Mouse (Mus musculus) kidney, adult 9 months (tissue): Measurements from ENCODE around the gene Ppcdc.
A peak's percentile ranks its signal among the peaks of the same experiment; 100 is the strongest.

ENCODE experiments used
- DNase-seq: peaks from one replicate; pipeline ENCODE4 v3.0.0; 2022

Ppcdc gene

GRCm38 (mm10) chr9:57439522-57440295, at the start of gene Ppcdc:
Gene Ppcdc (minus strand): TSS chr9:57440124.
- peak; percentile 97 for DNase-seq

- no peak for DNase-seq
Observed at GRCm38 (mm10) chr9:57487807-57488206, 47.9 kb upstream of the Ppcdc start.

- DNase-seq = peak; percentile 88
Observed at GRCm38 (mm10) chr9:57485774-57486173, 45.9 kb upstream of the Ppcdc start.

DNA sequence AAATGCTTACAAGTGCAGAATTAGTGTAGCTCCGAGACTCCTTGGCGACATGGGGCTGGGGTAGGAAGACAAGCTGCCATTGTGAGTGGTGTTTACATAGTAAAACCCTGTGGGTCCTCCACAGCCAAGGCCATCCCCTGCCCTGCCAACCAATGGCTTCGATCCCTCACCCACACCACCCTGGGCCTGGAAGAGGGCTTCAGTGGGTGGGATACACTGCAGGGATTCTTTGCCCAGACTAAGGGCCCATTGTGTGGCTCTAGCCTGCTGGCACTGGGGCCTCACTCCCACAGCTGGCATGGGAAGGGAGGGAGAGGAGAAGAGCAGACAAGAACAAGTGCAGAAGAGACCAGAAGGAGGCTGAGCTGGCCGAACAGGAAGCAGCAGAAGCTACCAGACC, 29.0 kb upstream of the Ppcdc start:
- no peak for DNase-seq

GRCm38 (mm10) chr9:57467896-57468549, 28.1 kb upstream of the Ppcdc start, which contains the start of gene Scamp5:
Gene Scamp5 (minus strand): TSS chr9:57468060.
- peak; percentile 92 for DNase-seq

- DNase-seq = peak; percentile 49
Observed at GRCm38 (mm10) chr9:57467271-57467771, 27.4 kb upstream of the Ppcdc start.

- no peak for DNase-seq
Observed at GRCm38 (mm10) chr9:57466101-57466500, 26.2 kb upstream of the Ppcdc start.

DNA sequence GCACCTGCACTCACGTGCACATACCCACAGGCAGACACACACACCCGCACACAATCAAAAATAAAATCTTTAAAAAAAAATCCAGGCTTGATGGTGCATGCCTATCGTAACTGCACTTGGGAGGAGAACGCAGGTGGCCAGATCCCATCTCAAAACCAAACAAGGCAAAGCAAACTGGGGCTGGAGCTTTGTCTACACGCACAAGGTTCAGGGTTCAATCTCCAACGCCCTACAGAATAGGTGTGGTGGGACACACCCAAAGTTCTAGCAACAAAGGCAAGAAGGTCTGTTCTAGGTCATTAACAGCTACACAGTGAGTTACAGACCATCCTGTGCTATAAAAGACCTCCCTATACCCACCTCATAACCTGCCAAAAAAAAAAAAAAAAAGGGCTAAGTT, 22.9 kb upstream of the Ppcdc start:
- DNase-seq = no peak

- no peak for DNase-seq
Observed at GRCm38 (mm10) chr9:57459707-57460106, 19.8 kb upstream of the Ppcdc start.

DNA sequence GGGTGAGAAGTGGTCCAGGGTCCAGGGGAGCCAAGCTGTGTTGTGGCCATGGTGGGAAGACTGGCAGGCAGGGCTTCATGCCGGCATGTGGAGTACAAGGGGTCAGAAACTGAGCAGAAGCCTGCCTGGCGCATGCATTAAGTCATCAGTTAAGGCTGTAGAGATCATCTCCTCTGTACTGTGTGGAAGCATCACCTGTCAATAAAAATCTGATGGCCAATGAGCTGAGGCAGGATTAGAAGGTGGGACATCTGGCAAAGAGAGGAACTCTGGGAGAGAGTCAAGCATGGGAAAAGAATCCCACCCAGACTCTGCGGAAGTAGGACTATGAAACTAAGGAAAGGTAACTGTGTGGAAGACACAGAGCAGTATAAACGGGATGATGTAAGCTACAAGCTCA, 13.6 kb upstream of the Ppcdc start:
- DNase-seq = no peak

DNA sequence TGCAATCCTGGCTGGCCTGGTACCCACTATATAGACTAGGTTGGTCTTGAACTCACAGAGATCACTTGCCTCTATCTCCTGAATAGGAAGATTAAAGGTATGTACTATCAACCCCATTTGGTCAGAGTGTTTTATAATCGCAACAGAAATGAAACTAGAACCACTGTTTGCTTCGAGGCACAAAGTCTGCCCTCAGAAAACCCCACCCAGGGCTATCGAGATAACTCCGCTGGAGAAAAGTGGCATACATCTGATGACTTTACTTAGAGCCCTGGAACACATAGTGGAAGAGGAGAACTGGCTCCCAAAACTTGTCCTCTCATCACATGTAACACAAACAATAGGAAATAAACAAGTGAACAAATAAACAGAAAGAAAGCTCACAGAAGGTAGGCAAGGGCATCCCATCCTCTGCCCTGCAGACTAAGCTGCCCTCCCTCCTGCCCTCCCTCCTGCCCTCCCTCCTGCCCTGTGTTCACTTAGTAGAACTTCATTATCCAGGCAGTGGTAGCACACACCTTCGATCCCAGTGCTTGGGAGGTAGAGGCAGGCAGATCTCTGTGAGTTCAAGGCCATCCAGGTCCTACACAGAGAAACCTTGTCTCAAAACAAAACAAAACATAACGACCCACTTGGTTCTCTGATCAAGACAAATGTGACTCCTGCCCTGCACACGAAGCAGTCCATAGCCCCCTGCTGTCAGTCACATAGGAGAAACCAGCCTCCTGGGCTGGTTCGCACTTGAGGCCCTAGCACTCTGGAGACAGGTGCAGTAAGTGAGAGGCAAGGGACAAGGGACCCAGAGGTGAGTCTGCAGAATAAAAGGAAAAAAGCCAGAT, 12.9 kb upstream of the Ppcdc start:
- DNase-seq = no peak

DNA sequence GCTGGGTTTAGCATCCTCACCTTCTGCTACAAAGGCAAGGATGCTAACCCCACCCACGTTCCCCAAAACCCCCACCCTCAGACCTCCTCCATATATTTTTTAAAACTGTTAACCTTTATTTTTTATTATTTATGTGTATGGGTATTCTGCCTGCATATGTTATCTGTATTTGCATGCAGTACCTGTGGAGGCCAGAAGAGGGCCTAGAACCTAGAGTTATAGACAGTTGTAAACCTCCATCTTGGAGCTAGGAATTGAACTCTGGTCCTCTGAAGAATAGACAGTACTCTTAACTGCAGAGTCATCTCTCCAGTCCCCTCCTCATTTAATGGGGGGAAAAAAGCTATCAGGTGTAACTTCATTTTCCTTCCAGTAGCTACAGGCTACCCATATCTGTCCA, 9.8 kb upstream of the Ppcdc start:
- DNase-seq = no peak

DNA sequence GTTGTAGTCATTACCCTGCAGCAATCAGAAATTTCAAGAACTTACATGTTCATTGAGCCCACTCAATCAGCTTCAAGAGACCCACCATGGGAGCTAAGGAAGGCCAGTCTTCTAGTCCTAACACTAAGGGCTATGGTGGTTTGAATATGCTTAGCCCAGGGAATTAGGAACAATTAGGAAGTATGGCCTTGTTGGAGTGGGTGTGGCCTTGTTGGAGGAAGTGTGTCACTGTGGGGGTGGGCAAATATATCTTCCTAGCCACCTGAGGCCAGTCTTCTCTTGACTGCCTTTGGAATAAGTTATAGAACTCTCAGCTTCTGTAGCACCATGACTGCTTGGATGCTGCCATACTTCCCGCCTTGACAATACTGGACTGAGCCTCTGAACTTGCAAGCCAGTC, 696 bp upstream of the Ppcdc start:
- DNase-seq = no peak

- peak; percentile 32 for DNase-seq
Observed at GRCm38 (mm10) chr9:57439083-57439482, 841 bp downstream of the Ppcdc start.

DNA sequence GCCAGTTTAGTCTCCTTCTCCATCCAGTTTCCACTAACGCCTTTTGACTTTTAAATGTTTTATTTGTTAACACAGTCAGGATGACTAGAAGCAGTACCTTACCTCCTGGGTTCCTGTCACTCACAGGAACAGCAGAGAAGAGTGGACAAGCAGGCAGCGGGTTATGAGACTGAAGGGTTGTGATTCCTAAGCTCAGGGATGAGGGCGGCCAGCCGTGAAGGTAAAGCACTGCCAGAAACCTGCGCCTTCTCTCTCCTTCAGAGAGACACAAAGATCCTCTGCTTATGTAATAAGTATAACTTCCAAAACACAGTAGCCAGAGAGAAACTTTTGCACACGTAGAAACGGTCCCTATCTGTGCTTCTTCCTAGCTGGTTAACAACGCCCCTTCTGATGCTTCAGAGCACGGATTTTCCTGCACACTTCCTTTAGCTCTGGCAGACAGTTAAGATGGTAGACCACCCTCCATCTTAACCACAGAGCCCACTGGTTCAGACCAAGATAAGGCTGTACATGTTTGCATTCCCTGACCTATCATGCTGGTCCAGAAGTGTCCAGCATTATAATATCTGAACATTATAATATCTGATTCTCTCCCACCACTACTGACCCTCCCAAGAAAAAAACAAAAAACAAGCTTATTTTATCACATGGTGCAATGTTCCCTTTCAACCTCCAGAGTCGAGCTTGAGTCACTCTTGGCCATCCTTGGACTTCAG, 1.9 kb downstream of the Ppcdc start:
- DNase-seq = peak; percentile 66

GRCm38 (mm10) chr9:57436166-57436565, 3.8 kb downstream of the Ppcdc start:
- no peak for DNase-seq

GRCm38 (mm10) chr9:57434405-57435165, 5.3 kb downstream of the Ppcdc start:
- no peak for DNase-seq

DNA sequence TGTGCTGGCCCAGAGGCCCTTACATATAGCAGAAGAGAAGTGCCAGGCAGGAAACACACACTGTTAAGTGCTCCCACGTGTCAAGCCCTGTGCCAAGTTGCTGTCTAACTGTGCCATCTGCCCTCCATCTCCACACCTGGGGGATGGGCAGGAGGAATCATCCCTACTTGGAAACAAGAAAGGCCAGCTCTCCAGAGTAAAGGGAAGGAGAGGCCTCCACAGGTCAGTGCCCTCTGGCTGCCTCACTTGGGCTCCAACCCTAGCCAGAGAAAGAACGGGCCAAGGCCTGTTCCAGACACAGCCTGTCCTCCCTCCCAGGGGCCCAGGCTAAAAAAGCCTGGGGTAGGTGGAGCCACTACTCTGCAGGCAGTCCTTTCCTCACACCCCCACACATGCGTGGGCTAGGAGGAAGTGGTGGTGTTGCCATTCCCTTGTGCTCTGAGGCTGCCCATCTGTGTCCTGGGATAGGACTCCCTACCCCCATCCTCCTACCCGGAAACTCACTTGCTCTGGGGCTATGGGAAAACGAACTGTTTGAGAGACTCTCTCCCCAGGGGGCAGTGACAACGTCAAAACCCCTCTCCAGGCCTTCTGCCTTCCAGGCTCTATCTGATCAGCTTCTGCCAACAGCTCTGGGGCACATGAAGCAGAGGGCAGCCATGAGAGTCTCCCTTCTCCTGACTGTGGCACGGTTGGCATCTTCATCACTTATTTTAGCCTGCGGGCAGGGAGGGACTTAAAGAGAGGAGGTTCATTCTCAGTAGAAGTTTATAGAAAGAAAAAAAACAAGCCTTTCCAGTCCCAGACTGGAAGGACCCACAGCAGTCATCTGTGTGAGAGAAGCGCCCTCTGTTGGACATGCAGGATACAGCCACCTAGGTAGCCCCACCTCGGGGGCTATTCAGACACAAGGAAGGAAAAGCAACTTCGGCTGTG, 6.6 kb downstream of the Ppcdc start:
- peak; percentile 84 for DNase-seq

- DNase-seq = no peak
Observed at GRCm38 (mm10) chr9:57432480-57432879, 7.4 kb downstream of the Ppcdc start.

DNA sequence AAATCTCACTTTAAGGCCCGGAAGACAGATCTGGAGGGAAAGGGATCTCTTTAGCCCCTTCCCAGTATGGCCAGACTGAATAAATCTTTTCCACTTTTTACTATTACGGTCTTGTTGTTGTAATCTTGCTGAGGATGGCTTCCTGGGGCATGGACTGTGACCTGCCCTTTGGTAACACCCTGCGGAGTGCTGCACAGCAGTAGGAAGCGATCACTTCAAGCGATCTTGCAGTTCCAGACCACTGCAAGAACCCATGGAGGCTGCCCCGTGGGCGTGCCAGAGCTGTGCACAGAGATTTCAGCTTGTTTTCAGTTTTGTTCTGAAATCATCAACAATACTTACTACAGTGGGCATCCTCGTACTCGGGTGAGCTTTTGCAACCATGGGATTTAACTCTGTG, 8.7 kb downstream of the Ppcdc start:
- DNase-seq = peak; percentile 67

GRCm38 (mm10) chr9:57428391-57428790, 11.5 kb downstream of the Ppcdc start:
- no peak for DNase-seq
